Mouse (Mus musculus) retina, adult 2 months (tissue): ENCODE measurements around the gene Eid2b.
"Not testable (repeated sequence)": the region's sequence is repeated elsewhere in the genome, so short reads cannot be mapped to it uniquely, and the experiment has no call there.

Experiments used
- DNase-seq: peaks from one replicate; pipeline ENCODE4 v3.0.0-alpha.2; 2012; ENCODE audit warnings: low read depth, low spot score

Gene Eid2b

DNA sequence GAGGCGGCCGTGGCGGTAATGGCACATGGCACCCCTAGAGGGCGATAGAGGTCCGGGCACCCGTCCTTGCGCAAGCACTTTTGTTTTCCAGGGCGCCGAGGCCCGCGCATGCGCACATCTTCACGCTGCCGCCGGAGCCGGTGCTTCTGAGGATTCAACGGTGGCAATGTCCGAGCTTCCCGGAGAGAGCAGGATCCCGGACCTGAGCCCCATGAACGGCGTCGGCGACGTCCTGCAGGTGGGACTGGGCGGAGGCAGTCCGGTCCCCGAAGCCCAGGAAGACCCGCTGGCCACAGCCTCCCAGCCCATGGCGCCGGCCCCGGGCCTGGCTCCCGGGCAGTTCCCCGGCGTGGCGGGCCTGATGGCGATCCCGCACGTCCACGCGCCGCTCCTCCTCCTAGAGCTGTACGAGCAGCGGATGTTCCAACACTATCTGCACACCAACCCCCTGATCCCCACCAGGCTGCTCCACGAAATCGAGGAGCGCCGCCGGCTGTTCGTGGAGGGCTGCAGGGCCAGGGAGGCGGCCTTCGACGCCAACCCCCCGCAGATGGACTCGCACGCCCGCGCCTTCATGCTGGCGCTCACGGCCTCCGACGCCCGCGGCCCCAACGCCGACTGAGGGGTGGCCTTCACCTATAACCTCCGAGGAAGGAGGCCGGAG, at the start of gene Eid2b:
Gene Eid2b (plus strand): TSS at position 125 of the 664 bp plus-strand sequence.
- DNase-seq = peak; percentile 89

DNA sequence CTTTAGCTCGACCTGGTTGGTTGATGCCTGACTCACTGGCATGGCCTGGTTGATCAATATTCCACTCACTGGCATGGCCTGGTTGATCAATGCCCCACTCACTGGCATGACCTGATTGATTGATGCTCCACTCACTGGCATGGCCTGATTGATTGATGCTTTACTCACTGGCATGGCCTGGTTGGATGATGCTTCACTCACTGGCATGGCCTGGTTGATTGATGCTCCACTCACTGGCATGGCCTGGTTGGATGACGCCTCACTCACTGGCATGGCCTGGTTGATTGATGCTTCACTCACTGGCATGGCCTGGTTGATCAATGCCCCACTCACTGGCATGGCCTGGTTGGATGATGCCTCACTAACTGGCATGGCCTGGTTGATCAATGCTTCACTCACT, 33.6 kb upstream of the Eid2b start:
- DNase-seq = not testable (repeated sequence)

DNA sequence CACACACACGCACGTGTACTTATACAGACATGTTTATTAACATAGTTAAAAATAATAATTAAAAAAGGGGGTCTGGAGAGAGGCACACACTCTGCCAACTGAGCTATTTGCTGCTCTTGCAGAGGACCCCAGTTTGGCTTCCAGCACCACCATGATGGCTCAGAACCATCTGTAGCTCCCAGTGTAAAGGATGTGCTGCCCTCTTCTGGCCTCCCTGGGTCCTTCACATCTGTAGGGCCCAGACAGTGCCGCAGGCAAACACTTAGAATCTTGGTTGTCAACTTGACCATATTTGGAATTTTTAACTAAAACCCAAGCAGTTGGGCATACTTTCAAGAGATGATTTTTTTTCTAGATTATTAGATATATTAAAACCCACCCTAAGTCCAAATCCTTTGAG, 28.6 kb upstream of the Eid2b start:
- DNase-seq = no peak

DNA sequence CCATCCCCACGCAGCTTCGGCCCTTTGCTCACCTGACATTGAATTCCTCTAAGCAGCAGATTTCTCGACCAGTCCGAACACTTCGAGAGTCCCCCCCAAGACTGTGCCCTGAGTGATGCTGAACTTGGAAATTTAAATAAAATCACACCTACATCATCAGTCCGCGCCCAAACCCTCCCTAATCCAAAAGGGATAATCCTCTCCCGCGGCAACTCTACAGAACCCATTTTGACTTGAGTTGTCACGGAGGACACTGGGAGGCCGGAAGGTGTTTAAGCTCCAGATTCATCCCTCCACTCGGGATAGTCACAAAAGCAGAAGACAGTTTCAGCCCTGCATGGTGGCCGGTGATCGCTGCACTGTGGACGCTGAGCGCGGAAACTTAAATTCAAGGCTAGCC, 25.6 kb upstream of the Eid2b start:
- no peak for DNase-seq

DNA sequence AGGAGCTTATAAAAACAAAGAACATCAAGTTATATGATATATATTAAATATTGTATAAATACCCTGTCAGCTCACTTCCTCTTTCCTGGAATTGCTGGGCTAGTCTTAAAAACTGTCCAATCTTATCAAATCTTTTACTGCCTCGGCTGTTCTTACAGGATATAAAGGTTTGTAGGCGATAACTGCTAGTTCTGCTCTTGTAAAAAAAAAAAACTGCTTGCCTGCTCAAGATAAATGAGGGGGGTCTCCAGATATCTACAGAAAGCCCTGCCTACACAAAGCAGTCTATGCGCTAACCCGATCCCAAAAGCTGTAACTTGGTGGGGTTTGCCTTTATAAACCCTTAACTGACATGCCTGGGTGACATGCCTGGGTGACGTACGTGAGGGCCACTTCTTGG, 22.9 kb upstream of the Eid2b start:
- DNase-seq = no peak

DNA sequence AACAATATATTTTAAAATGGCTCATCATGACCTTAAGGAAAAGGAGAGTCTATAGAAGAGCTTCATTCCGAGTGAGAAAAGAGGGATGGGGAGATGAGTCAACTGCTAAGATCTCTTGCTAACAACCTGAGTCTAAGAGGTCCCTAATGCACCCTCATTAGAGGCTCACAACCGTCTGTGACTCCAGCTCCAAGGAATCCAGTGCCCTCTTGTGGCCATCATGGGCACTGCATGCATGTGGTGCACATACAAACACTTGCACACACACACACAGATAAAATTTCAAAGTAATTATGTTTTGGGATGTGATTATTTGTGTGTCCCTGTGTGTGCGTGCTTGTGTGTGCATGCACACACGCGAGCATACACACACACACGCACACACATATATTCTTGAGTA, 22.1 kb upstream of the Eid2b start:
- DNase-seq = no peak

DNA sequence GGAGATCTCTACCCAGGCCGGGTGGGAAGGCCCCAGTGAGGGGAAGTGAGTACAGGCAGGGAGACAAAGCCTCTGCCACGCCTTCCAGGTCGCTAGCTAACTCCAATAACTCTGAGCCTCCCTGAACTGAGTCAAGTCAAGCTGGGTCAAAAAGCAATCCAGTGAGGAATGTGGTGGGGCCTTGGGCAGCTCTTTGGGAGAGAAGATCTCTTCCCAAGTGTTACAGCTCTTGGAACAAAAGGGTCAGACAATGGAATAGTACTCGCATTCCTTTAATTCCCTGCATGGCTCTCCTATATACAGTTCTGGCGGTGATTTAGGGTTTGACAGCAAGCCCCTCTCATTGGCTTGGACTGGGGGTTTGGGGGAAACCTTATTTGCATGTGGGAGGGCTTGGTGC, 14.7 kb upstream of the Eid2b start:
- no peak for DNase-seq

DNA sequence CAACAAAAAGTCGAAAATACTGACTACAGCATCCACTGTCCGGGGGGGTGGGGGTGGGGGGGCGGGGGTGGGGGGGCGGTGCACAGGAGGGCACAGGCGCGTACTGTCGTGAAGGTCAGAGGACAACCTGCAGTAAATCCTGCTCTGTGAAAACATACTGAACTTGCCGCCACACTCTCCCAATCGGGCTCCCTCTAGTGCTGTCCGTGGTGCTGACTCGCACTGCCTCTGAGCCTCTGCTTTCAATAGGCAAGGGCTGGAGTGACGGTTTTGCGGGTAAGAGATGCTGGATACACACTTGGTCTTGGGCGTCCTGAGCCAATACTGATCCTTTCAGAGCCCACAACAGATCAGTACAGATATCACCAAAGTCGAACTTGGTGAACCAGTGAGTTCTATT, 13.8 kb upstream of the Eid2b start:
- DNase-seq = no peak

DNA sequence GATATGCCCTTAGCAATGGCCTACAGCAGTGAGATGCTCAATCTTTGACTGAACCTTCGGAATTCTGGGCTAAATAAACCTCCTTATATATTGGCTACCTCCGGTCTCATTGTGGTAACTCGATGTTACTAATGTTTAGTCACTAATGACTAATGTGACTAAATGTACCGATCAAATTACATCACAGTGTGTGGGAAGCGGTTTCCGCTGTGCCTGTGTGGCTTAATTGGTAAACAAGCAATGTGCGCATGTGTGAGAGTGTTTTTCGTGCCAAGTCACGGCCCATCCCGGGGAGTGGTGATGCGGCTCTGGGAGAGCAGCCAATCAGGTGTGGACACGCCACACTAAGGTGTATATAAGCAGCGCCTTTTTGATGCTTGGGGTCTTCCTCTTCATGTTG, 12.1 kb upstream of the Eid2b start:
- no peak for DNase-seq

DNA sequence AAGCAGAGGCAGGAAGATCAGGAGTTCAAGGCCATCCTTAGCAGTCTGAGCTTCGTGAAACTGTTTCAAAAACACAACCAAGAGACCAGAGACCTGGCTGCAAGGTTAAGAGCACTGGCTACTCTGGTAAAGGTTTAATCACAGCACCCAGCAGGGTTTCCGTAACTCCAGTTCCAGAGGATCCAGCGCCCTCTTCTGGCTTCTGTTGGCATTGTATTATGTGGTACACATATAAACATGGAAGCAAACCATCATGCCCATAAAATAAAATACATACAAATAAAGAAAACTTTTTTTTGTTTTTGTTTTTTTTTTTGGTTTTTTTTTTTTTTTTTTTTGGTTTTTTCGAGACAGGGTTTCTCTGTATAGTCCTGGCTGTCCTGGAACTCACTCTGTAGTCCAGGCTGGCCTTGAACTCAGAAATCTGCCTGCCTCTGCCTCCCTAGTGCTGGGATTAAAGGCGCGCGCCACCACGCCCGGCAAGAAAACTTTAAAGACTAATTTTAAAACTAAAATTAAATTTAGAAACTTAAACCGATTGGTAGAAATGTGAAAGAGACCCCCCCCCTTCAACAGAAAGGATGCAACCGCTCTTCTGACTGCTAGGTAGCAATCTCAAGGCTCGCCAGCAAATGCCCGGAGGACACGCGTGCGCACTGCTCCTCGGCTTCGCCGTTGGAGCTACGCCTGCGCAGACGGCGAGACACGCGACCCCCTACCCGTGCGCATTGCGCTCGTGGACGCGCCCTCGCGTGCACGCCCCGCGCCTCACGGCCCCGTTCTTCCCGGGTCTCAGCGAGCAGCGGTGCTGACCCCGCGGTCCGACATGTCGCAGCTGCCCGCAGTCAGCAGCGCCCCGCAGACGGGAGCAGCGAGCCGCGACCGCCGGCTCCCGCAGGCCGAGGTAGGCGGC, 10.2 kb upstream of the Eid2b start, which contains the start of gene Eid2:
Gene Eid2 (plus strand): TSS at position 753 of the 913 bp plus-strand sequence.
- DNase-seq = peak; percentile 77

DNA sequence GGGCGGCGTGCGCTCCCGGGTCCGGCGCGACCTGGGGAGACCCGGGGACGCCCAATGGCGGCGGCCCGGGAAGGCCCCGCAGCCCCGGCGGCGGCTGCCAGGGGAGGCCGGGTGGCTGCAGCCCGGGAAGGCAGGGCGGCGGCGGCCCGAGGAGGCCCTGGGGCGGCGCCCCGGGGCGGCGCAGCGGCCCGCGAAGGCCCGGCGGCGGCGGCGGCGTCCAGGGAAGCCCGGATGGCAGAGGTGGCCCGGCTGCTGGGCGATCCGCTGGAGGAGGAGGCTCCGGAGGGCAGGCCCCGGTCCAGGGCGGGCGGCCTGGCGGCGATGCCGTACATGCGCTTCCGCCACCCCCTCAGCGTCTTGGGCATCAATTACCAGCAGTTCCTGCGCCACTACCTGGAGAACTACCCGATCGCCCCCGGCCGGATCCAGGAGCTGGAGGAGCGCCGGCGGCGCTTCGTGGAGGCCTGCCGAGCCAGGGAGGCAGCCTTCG, 9.5 kb upstream of the Eid2b start:
- DNase-seq = no peak

DNA sequence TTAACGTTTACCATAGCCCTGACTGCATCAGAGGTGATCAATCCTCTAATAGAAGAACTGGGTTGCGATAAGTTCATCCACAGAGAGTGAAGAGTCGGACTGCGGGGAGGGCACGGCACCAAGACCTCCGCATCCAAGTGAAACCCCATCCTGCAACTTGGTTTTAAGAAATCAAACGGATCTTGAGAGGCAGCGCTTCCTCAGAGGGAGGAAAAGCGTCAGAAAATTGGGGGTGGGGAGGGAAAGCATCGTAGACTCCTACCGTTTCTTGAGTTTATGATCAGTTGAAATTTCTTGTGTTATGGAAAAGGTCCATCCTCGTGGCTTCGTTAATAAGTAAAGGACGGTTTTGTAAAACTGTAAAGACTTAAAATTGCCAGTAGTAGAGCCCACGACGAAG, 9.0 kb upstream of the Eid2b start:
- no peak for DNase-seq

DNA sequence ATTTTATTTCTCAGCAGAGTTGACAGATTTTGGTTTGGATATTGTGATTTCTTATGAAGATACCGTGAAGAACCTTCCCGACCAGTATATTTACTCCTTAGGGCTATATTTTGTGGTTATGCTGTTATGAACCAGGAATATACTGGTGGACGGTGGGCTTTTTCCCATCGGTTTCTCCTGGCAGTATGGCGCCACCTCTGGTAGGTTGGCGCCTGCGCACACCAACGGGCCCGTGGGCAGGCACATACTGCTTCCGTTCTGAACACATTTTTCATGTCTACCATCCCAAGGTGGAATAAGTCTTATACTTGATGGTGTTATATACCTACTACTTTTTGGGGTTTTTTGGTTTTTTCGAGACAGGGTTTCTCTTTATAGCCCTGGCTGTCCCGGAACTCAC, 8.2 kb upstream of the Eid2b start:
- no peak for DNase-seq

DNA sequence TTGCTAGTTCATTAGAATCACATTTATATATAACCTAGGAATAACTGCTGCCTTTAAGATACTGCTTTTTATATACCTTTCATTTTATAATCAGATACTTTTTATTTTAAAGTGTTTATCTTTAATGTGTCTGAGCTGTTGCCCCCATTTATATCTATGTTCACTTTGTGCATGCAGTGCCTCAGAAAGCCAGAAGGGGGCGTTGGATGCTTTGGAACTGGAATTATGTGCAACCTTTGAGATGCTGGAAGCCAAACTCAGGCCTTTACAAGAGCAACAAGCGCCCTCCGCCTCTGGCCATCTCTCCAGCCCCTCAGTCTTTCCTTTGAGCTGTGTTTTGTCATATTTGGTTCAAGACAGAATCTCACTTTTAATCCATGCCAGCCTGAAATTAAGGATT, 5.8 kb upstream of the Eid2b start:
- DNase-seq = no peak

DNA sequence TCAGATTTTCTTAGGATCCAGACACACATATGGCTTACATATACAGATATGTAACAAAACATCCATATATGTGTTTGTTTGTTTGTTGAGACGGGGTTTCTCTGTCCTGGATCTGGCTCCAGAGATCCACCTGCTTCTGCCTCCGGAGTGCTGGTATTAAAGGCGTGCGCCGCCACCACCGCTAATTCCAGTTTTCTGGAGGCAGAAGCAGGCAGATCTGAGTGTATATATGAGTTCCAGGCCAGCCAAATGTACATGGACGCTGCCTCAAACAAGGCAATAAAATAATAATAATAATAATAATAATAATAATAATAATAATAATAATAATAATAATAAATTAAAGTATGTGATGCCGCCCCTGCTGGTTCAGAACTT, 313 bp upstream of the Eid2b start:
- DNase-seq = no peak

DNA sequence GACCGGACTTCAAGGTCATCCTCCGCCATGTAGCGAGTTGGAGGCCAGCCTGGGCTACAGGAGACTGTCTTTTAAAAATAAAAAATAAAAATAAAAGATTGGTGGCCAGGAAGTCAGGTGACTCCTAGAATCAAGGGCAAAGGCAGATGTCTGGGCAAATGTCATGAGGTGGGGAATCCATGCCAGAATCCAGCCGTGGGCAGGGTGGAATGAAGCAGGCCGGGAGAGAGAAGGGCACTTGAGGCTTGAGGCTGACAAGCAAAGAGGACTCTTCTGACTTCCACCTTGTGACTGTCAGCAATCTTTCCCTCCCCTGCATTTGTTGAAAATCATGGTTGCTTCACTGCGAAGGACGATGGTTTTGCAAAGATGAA, 727 bp downstream of the Eid2b start:
- DNase-seq = no peak

DNA sequence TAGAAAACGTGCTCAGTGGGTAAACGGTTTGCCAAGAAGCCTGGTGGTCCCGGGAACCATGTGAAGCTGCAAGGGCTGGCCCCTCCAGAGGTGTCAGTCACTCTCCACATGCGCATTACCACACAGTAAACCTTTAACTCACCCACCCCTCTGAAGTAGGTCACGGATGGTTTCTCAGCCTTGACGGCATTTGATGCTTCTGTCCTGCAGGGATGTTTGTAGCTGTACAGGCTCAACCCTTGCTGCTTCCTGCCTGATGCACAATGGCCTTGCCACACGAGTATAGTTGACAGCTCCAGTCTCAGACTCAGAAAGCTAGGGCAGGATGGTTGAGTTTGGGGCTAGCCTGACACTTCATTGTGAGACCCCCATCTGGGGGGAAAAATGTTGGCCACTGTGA, 3.1 kb downstream of the Eid2b start:
- no peak for DNase-seq

DNA sequence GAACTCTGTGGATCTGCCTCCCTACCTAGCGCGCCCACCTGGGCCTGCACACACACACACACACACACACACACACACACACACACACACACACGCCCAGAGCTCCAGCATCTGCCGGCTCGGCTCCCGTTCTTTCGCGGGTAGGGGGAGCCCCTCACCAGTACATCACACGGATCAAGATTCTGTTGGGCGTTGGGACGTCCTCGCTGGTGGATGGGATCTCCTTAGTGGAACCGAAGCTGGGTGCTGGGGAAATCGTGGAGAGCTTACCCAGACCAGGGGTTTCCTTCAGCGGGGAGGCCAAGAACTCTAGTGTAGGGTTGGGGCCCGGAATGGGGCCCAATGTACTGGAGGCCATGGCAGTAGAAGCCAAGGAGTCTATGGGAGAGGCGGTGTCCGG, 12.6 kb downstream of the Eid2b start:
- no peak for DNase-seq

DNA sequence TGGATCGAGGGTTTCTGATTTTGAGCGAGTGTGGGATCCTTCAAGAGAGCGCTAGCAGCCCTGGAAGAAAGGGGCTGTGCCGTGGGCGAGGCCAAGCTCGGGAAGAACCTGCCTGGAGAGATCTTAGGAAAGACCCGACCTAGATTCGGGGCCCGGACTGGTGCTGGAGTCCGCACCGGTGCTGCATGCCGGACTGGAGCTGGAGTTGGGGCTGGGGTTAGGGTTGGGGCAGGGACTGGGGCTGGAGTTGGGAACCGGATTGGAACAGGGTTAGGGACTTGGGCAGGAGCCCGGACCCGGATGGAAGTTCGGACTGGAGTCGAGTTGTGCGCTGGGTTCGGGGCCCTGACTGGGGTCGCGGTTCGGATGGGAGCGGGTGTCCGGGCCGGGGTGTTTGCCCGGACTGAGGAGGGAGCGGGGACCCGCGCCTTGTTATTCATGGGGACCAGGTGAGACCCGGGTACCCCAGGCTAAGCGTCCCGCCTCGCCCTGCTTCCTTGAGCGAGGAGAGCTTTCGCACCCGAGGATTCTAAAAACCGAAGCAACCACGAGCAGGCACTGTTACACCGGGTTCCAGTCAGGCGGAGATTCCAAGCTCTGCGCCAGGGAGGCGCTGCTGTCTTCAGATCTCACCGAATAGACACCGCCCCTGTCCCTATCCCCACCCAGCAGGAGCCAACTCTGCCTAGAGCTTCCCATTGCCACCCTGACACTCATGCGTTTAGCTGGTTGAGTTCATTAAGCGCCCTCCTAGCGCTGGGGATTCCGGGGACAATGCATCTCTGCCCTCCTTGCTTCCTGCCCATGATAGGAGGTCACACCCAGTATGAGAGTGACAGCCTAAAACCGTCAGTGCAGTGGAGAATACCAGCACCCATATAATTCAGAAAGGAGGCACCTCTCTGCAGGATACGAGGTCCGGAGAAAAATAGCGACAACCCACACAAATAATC, 13.4 kb downstream of the Eid2b start, which contains the start of gene Selenov:
Gene Selenov (minus strand): TSS at position 549 of the 953 bp plus-strand sequence.
- no peak for DNase-seq

DNA sequence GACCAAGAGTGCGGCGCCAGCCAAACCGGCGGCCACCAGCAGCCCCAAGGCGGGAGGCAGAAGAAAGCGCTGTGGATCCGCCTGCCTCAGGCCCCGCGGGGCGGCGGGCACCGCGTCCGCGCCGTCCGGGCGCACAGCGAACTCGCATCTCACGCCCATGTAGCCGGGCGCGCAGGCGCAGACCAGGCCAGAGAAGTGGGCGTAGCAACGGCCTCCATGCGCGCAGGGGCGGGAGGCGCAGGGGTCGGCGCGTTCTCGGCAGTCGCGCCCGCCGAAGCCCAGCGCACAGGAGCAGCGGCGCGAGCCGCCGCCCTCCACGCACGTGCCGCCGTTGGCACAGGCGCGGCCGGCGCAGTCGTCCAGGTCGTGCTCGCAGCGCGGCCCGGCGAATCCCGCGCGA, 16.9 kb downstream of the Eid2b start:
- no peak for DNase-seq

DNA sequence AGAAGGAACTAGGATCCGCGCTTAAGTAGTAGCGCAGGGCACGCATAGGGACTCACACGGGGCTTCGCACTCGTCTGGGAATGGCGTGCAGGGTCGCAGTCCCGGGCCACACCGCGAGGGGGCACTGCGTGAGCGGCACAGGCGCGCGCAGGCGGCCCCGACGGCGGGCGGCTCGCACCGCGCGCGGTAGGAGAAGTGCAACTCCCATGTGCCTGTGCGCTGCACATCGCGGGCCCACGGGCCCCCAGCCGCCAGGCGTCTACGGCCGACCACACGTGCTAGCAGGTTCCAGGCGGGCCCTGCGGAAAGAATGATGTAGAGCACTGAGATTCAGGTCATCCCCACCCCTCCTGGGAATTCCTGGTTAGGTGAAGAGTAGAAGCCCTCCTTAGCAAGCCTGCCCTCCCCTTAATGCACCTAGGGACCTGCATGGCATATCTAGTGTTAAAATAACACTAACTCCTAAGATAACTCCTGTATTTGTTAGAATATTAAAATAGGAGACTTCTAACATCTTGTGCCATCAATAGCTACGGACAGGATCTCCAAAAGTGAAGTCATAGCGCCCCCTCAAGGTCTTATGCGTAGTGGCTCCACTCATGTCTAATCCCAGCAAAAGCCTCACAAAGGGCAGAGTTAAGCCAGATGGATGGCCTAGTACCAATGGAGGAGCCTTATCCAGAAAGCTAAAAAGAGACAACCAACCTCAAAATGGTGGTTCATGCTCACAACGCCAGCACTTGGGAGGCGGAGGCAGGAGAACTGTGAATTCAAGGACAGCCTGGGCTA, 21.5 kb downstream of the Eid2b start:
- peak; percentile 73 for DNase-seq
